Mouse (Mus musculus): ENCODE data around the gene Pnpla1. TPM values are rescaled to one million over a fixed set of nuclear protein-coding genes. Genes with fewer than 3 reads are reported as not detected.

Gene Pnpla1
- polyA plus RNA-seq, 1 experiment: not detected

GRCm38 (mm10) chr17:28823749-28824148 lies 34.5 kb upstream of the Pnpla1 start:
- H3K79me2 ChIP-seq (ENCODE audit: control insufficient read depth, insufficient read depth): no peaks in the 10 kb centered on the region
- H3K79me3 ChIP-seq (ENCODE audit: low read depth): no peaks in the 10 kb centered on the region
- H3K4me3 ChIP-seq (ENCODE audit: insufficient read depth, poor library complexity, severe bottlenecking): no peak overlapping the region
- no peak for TF ChIP-seq FOSL1 (IDR thresholded peaks at IDR 0.05; ENCODE audit: insufficient read depth, low read length, poor library complexity, severe bottlenecking)
- TF ChIP-seq MYOG (IDR thresholded peaks at IDR 0.05; ENCODE audit: control insufficient read depth, extremely low read depth, insufficient read length): no peak
- no peak for TF ChIP-seq CTCF (IDR thresholded peaks at IDR 0.05; ENCODE audit: control insufficient read depth, insufficient read depth, insufficient read length)
- TF ChIP-seq CEBPB (IDR thresholded peaks at IDR 0.05; ENCODE audit: low read depth): no peak
- no peak for TF ChIP-seq MAX (IDR thresholded peaks at IDR 0.05)
- TF ChIP-seq USF1 (IDR thresholded peaks at IDR 0.05; ENCODE audit: low read depth): no peak
- no peak for TF ChIP-seq MYOD1 (IDR thresholded peaks at IDR 0.05; ENCODE audit: control insufficient read depth, insufficient read length, low read depth)
- no peaks in the 10 kb centered on the region for H3K27me3 ChIP-seq (ENCODE audit: control insufficient read depth, insufficient read depth, insufficient read length)
- peaks cover 81% of the 10 kb centered on the region for H3K36me3 ChIP-seq (ENCODE audit: control insufficient read depth, insufficient read depth)
- no peak overlapping the region for H3ac ChIP-seq (ENCODE audit: control insufficient read depth, insufficient read length, low read depth)

GRCm38 (mm10) chr17:28824896-28825295 lies 33.3 kb upstream of the Pnpla1 start:
- no peak overlapping the region for H3K4me3 ChIP-seq (ENCODE audit: insufficient read depth, poor library complexity, severe bottlenecking)
- no peak overlapping the region for H3ac ChIP-seq (ENCODE audit: control insufficient read depth, insufficient read length, low read depth)
- no peaks in the 10 kb centered on the region for H3K79me3 ChIP-seq (ENCODE audit: low read depth)
- H3K36me3 ChIP-seq (ENCODE audit: control insufficient read depth, insufficient read depth): peaks cover 80% of the 10 kb centered on the region
- H3K79me2 ChIP-seq (ENCODE audit: control insufficient read depth, insufficient read depth): no peaks in the 10 kb centered on the region
- TF ChIP-seq CTCF (IDR thresholded peaks at IDR 0.05; ENCODE audit: control insufficient read depth, insufficient read depth, insufficient read length) (no peak), MYOD1 (IDR thresholded peaks at IDR 0.05; ENCODE audit: control insufficient read depth, insufficient read length, low read depth) (no peak), MAX (IDR thresholded peaks at IDR 0.05) (no peak)
- no peaks in the 10 kb centered on the region for H3K27me3 ChIP-seq (ENCODE audit: control insufficient read depth, insufficient read depth, insufficient read length)

GRCm38 (mm10) chr17:28825359-28826041 lies 32.7 kb upstream of the Pnpla1 start:
- no peak for TF ChIP-seq CTCF (IDR thresholded peaks at IDR 0.05; ENCODE audit: control insufficient read depth, insufficient read depth, insufficient read length)
- TF ChIP-seq MYOG (IDR thresholded peaks at IDR 0.05; ENCODE audit: control insufficient read depth, extremely low read depth, insufficient read length): no peak
- TF ChIP-seq FOSL1 (IDR thresholded peaks at IDR 0.05; ENCODE audit: insufficient read depth, low read length, poor library complexity, severe bottlenecking): no peak
- no peak for TF ChIP-seq CEBPB (IDR thresholded peaks at IDR 0.05; ENCODE audit: low read depth)
- TF ChIP-seq MAX (IDR thresholded peaks at IDR 0.05): no peak
- TF ChIP-seq MYOD1 (IDR thresholded peaks at IDR 0.05; ENCODE audit: control insufficient read depth, insufficient read length, low read depth): no peak
- no peak for TF ChIP-seq USF1 (IDR thresholded peaks at IDR 0.05; ENCODE audit: low read depth)
- Histone ChIP-seq H3K4me3 (ENCODE audit: insufficient read depth, poor library complexity, severe bottlenecking) (no peak overlapping the region), H3K79me2 (ENCODE audit: control insufficient read depth, insufficient read depth) (no peaks in the 10 kb centered on the region), H3ac (ENCODE audit: control insufficient read depth, insufficient read length, low read depth) (no peak overlapping the region), H3K36me3 (ENCODE audit: control insufficient read depth, insufficient read depth) (peaks cover 74% of the 10 kb centered on the region), H3K27me3 (ENCODE audit: control insufficient read depth, insufficient read depth, insufficient read length) (no peaks in the 10 kb centered on the region), H3K79me3 (ENCODE audit: low read depth) (no peaks in the 10 kb centered on the region)

GRCm38 (mm10) chr17:28827665-28828231 lies 30.5 kb upstream of the Pnpla1 start:
- TF ChIP-seq USF1 (IDR thresholded peaks at IDR 0.05; ENCODE audit: low read depth) (no peak), CTCF (IDR thresholded peaks at IDR 0.05; ENCODE audit: control insufficient read depth, insufficient read depth, insufficient read length) (no peak), MYOD1 (IDR thresholded peaks at IDR 0.05; ENCODE audit: control insufficient read depth, insufficient read length, low read depth) (no peak), MYOG (IDR thresholded peaks at IDR 0.05; ENCODE audit: control insufficient read depth, extremely low read depth, insufficient read length) (no peak), CEBPB (IDR thresholded peaks at IDR 0.05; ENCODE audit: low read depth) (no peak), FOSL1 (IDR thresholded peaks at IDR 0.05; ENCODE audit: insufficient read depth, low read length, poor library complexity, severe bottlenecking) (no peak), MAX (IDR thresholded peaks at IDR 0.05) (no peak)
- Histone ChIP-seq H3K79me2 (ENCODE audit: control insufficient read depth, insufficient read depth) (no peaks in the 10 kb centered on the region), H3K79me3 (ENCODE audit: low read depth) (no peaks in the 10 kb centered on the region), H3ac (ENCODE audit: control insufficient read depth, insufficient read length, low read depth) (no peak overlapping the region), H3K4me3 (ENCODE audit: insufficient read depth, poor library complexity, severe bottlenecking) (no peak overlapping the region), H3K36me3 (ENCODE audit: control insufficient read depth, insufficient read depth) (peaks cover 59% of the 10 kb centered on the region), H3K27me3 (ENCODE audit: control insufficient read depth, insufficient read depth, insufficient read length) (no peaks in the 10 kb centered on the region)

- TF ChIP-seq MYOD1 (IDR thresholded peaks at IDR 0.05; ENCODE audit: control insufficient read depth, insufficient read length, low read depth): no peak
- no peak for TF ChIP-seq FOSL1 (IDR thresholded peaks at IDR 0.05; ENCODE audit: insufficient read depth, low read length, poor library complexity, severe bottlenecking)
- no peak for TF ChIP-seq USF1 (IDR thresholded peaks at IDR 0.05; ENCODE audit: low read depth)
- no peak for TF ChIP-seq CTCF (IDR thresholded peaks at IDR 0.05; ENCODE audit: control insufficient read depth, insufficient read depth, insufficient read length)
- TF ChIP-seq CEBPB (IDR thresholded peaks at IDR 0.05; ENCODE audit: low read depth): no peak
- TF ChIP-seq MAX (IDR thresholded peaks at IDR 0.05): no peak
- TF ChIP-seq MYOG (IDR thresholded peaks at IDR 0.05; ENCODE audit: control insufficient read depth, extremely low read depth, insufficient read length): no peak
- Histone ChIP-seq H3K79me2 (ENCODE audit: control insufficient read depth, insufficient read depth) (no peaks in the 10 kb centered on the region), H3ac (ENCODE audit: control insufficient read depth, insufficient read length, low read depth) (no peak overlapping the region), H3K4me3 (ENCODE audit: insufficient read depth, poor library complexity, severe bottlenecking) (no peak overlapping the region), H3K27me3 (ENCODE audit: control insufficient read depth, insufficient read depth, insufficient read length) (no peaks in the 10 kb centered on the region), H3K36me3 (ENCODE audit: control insufficient read depth, insufficient read depth) (peaks cover 60% of the 10 kb centered on the region), H3K79me3 (ENCODE audit: low read depth) (no peaks in the 10 kb centered on the region)
Observed at GRCm38 (mm10) chr17:28829120-28829519, 29.1 kb upstream of the Pnpla1 start.
